Mouse (Mus musculus): ENCODE results near the gene Fgf4.

GRCm38 (mm10) chr7:144907793-144908192 is 60.6 kb downstream of the Fgf4 start:
- no peak for TF ChIP-seq CTCF (IDR thresholded peaks at IDR 0.05; ENCODE audit: borderline replicate concordance, insufficient read depth, low read length)
- no peak for TF ChIP-seq POLR2A (IDR thresholded peaks at IDR 0.05; ENCODE audit: low read depth, low read length)
